Mouse (Mus musculus): ENCODE measurements at regions not wholly inside any gene's neighbourhood (a gene's known extent, or its start where the extent isn't known, plus 50 kb on each side); places are given as distances from the start of the nearest gene placed in this dataset.
"Not testable (repeated sequence)": the region's sequence is repeated elsewhere in the genome, so short reads cannot be mapped to it uniquely, and the experiment has no call there.

DNA sequence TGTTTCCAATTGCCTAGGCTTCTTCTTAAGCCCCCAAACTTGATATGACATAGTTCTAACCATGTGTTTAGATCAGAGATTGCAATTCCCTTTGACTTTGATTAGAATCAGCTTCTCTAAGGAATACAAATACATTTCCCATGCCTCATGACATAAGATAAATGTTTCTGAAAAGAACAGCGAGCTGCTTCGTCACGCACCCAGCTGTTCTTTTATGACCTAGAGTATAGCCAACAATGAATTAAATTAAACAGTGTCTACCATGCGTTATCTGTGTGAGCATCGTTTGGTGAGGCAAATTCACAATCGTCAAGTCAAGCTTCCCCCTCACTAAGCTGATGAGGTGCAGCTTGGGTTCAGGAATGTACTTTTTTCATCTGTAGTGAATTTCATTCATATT, 261.8 kb upstream of the Dcbld2 start:
- no peak for DNase-seq (ENCODE audit: low spot score)

- DNase-seq (ENCODE audit: low spot score): no peak
Observed at GRCm38 (mm10) chr16:58155538-58155937, 252.7 kb upstream of the Dcbld2 start.

DNA sequence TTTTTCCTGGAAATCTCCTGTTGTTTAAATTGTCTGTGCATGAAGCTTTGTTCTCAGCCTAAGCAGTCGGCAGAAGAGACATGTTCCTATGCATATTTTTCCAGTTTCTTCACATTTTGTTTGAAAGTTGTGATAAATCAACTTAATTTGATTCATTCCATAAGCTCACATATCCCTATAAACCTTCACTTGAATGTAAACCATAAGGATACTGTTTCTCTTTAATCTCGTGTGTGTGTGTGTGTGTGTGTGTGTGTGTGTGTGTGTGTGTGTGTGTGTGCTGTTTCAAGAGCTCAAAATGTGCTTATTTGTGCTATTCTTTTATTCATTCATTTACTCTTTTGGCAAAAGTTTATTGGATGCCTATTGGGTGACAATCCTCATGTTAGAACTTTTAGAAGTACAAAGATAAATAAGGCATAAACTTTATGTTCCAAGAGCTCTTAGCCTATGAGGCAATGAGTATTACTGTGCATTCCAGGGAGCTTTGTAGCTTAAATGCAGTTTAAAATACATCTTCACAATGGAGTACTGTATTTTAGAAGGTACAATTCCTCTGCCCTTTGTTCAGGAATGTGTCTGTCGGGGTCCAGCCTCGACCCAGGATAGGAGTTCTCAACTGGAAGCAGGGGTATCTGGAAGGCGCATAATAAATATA, 229.4 kb upstream of the Dcbld2 start:
- DNase-seq (ENCODE audit: low spot score): no peak

DNA sequence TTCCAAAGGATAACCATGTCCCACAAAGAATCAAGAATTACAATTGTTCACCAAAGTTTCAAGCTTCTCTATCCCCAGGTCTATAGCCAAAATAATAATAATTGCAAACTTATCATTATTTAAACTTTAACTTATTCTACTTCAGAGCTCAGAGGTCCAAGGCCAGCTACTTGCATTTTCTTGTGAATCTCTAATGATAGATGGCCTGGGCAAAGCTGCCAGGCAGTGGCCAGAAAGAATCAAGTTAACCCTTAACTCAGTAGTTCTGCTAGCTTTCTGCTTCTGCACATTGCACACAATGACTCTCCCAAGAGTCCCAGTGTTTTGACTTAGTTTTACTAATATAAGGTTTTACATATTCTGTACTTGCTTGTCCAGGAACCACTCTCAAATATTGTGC, 228.3 kb upstream of the Dcbld2 start:
- DNase-seq (ENCODE audit: low spot score): not testable (repeated sequence)

DNA sequence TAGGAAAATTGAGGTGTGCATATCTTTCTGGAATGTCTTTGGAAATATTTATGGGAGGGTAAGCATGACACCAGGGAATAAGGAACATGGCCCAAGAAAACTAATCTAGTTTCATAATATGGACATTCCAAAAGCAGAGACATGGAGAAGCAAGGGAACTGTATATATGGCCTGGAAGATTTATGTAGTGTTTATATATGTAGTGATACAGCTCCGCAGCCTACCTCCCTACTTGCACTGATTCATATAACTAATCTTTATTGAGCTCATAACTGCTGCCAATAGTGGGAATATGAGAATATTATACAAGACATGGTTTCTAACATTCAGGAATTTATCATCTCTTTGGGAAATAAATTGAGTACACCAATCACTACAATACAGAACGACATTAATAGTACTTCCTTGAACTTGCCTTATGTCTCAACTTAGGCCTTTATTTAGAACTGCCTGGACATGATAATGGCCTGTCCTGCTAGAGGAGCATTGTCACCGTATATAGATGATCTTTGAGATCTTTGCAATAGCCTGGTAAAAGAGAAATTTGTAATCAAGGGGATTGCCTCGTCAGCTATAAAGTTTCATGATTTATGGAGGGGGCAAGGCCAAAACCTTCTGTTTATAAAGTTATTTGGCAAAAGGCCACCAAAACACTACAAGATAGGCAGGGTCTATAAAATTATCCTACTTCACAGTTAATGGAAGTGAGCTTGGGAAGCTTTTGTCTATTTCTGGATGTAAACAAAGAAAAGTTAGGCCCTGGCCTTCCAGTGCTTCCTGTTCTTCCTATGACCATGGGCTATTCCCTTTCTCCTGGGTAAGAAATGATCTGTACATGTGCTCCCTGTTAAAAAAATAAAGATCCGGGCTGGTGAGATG, 213.4 kb upstream of the Dcbld2 start:
- DNase-seq (ENCODE audit: low spot score): no peak

DNA sequence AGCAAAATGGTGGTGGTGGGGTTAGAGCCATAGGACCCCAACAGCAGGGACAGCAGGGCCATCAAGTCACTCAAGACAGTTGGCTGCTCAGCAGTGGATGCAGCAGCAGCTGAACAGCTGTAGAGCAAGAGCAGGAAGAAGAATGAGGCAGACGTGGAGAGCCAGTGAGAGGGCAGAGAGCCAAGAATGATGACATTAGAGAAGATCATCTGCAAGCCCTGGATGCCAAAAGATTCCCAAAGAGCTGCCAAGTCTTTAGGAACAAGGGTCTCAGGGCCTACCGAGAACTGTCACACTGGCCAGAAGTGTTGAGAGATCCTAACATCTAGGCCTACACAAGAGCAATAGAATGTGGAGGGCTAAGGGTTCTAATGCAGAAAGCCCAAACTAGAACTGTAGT, 196.4 kb upstream of the Dcbld2 start:
- no peak for DNase-seq (ENCODE audit: low spot score)

GRCm38 (mm10) chr16:58234686-58235085, 173.6 kb upstream of the Dcbld2 start:
- no peak for DNase-seq (ENCODE audit: low spot score)

DNA sequence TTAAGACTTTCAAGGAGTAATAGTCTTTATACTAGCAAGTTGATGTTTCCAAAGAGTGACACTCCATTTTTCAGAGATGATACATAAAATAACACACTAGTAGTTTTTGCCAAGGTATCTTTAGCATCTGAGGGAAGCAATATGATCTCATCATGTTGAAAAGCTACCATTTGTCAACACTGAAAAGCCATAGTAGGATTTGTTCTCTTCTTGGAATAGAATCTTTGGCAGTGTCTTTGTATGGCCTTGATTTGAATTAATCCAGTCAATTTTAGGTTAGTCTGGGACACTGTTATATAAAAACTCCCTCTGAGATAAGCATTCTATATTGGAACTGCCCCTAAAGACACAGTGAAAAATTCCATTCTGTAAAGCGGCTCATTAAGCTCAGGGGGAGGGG, 171.4 kb upstream of the Dcbld2 start:
- DNase-seq (ENCODE audit: low spot score): no peak

DNA sequence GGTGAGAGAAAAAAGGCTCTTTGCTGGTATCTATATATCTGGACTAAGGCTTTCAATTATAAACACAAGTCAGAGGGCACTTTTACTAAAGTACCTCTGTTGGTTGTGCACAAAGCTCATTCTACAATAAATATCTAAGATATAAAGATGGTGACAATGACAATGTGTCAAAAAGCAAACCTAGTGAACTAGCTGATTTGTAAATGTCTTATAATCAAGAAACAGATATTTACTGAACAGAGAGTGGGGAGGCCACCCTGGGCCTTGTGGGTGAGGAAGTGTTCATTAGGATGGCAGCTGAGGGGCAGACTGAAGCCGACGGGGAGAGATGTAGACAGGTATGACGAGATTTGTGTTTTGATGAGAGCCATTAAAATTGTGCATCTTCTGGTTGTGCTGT, 132.0 kb upstream of the Dcbld2 start:
- no peak for DNase-seq (ENCODE audit: low spot score)

DNA sequence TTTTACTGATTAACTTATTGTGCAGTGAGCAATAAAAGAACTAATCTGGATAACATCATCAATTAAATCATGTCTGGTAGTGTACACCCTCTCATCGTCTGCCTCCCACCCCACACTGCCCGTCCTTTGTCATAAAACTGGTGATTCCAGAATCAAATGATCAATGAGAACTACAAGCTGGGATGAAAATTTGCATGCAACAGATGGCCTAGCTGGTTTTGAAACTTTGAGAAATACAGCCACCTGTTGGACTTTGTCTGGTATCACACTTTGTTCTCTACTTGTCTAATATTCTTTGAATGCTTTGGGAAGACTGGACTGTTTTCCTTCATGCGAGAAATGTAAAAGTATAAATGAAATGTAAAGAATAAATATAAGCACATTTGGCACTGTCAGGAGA, 126.8 kb upstream of the Dcbld2 start:
- no peak for DNase-seq (ENCODE audit: low spot score)

DNA sequence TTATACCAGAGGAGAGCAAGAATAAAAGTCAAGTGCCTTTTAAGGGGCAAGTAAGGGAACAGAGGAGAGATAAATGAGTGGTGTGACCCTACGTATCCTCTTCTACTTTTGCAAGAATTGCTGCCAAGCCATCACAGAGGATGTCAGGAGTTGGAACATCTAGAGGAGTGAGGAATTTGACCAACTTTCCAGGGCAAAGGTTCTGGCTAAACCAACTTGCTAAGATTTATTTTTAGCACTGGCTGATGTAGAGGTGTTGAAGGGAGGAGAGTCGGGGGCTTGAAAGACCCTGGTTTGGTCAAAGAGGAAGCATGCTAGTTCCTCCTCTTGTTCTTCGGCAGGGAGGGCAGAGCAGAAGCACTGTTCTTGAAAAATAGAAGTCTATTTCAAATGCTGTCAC, 113.8 kb upstream of the Dcbld2 start:
- DNase-seq (ENCODE audit: low spot score): no peak

- DNase-seq (ENCODE audit: low spot score): no peak
Observed at GRCm38 (mm10) chr16:58295128-58295527, 113.1 kb upstream of the Dcbld2 start.

- DNase-seq (ENCODE audit: low spot score): peak; percentile 48
Observed at GRCm38 (mm10) chr16:58299495-58299894, 108.7 kb upstream of the Dcbld2 start.

GRCm38 (mm10) chr16:58300098-58300497, 108.1 kb upstream of the Dcbld2 start:
- DNase-seq (ENCODE audit: low spot score): no peak

DNA sequence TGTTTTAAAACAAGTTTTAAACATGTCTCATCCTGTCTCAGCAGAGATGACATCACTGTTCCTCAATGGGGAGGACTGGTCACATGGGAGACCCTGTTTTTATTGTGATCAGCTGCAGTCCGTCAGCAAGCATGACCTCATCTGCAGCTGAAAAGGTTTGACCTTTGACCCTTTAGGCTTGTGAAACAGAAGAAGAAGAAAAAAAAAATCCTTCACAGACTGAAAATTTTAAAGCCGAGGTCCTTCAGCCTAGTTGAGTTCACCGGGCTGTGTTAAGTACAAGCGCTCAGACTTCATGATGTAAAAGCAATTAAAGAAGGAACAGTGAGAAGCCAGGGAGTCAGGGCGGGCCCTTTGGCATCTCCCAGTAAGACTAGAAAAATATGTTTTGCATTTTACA, 104.7 kb upstream of the Dcbld2 start:
- peak; percentile 12 for DNase-seq (ENCODE audit: low spot score)

DNA sequence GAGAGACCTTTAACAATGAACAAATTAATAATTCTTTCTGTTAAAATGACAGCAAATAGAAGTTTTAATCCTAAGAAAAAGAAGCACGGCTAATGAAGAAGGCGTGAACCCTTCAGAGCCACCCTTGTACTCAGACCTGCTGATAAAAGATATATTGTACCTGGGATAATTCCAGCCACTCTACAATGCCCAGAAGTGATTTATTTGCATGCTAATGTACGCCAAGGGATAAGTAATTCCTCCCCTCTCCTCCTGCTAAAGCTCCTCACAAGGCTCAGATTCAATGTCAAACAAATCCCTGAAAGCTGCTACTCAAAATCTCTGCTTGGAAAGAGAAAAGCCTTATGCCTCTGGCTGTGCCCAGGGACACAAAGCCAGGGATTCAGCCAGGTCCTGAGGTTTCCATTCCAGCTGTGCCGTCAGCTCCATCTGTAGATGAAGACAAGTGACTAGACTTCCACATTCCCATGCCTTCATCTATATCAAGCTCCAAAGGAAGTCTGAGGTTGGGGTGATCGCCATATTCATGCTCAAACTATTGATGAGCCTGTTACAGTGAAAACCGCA, 91.3 kb upstream of the Dcbld2 start:
- no peak for DNase-seq (ENCODE audit: low spot score)

- no peak for DNase-seq (ENCODE audit: low spot score)
Observed at GRCm38 (mm10) chr16:58331087-58331486, 77.2 kb upstream of the Dcbld2 start.

GRCm38 (mm10) chr16:58343921-58344320, 64.3 kb upstream of the Dcbld2 start:
- no peak for DNase-seq (ENCODE audit: low spot score)

DNA sequence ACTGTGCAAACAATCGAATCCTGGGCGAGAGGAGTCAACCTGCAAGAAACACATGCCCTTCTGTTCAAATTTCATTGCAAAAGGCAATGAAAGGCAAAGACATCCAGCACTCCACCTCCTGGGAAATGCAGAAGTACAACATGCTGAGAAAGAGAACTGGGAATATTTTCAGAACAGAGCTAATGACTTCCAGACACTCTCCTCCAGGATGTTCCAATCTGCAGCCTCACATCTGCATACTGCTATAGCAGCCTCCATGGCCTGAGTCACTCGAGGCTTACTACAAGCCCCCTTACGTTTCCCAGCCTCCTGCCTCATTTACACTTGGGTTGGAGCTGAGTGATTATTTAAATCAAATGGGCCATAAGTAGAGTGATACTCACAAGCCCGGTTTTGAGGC, 58.9 kb upstream of the Dcbld2 start:
- no peak for DNase-seq (ENCODE audit: low spot score)

DNA sequence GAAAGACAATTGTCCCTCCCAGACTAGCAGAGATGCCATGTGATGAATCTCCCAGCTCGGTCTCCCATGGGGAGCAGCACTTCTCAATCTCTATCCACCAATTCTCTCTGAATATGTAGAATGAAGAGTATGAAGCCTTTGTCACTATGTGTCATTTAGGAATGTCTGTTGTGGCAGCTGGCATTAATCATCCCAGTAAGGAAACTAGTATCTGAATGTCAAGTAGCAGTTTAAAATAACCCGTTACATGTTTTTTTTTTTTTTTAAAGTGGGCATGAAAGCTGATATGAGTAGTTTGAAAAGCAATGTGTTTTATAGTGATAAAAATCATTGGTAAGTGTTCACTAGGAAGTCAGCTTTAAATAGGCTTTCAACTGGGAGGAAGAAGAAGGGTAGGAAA, 58.4 kb upstream of the Dcbld2 start:
- no peak for DNase-seq (ENCODE audit: low spot score)

DNA sequence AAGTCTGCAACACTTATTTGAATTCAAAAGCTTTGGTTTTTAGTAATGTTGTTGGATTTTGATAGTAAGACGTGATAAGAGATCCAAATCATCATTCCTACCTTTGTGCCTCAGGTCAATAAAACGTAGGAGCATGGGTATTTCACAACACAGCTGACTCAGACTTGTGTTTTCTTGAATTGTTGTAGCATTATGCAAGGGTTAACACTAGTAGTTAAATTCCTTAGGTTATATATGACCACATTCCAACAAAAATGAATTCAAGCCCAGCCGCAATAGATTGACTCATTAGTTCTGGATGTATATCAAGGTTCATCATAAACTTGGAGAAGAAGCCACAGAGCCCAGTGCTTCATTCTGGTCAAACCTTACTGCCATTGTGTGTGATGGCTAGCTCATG, 56.1 kb upstream of the Dcbld2 start:
- DNase-seq (ENCODE audit: low spot score): no peak

- no peak for DNase-seq (ENCODE audit: low spot score)
Observed at GRCm38 (mm10) chr16:58354551-58354950, 53.7 kb upstream of the Dcbld2 start.
